Mouse (Mus musculus) kidney, embryonic 15.5 days (tissue): ENCODE measurements around the gene Nbea. TPM values are rescaled to one million over a fixed set of nuclear protein-coding genes. Genes with fewer than 3 reads are reported as not detected.

Source experiments
- ATAC-seq: fragments of 200-750 bp; cut with Nextera tagmentation; replicated peaks from 2 replicates; pipeline ENCODE4 v1.8.0; 2017; ENCODE audit warnings: moderate TSS enrichment; ENCODE audit not compliant: low FRiP score
- H3K27ac ChIP-seq: fragments of 300-500 bp; sonication (generic); 2 replicates; pipeline ENCODE4 v1.5.1; 2015; ENCODE audit warnings: mild to moderate bottlenecking, inconsistent platforms
- H3K27me3 ChIP-seq: fragments of 300-500 bp; sonication (generic); 2 replicates; pipeline ENCODE4 v1.6.1; 2015; ENCODE audit warnings: inconsistent platforms
- H3K36me3 ChIP-seq: fragments of 300-500 bp; sonication (generic); 2 replicates; pipeline ENCODE4 v1.6.1; 2015; ENCODE audit warnings: inconsistent platforms
- H3K4me1 ChIP-seq: fragments of 300-500 bp; sonication (generic); 2 replicates; pipeline ENCODE4 v1.6.1; 2015; ENCODE audit warnings: inconsistent platforms
- H3K4me2 ChIP-seq: fragments of 300-500 bp; sonication (generic); 2 replicates; pipeline ENCODE4 v1.6.1; 2015; ENCODE audit warnings: moderate library complexity, mild to moderate bottlenecking, inconsistent platforms
- H3K4me3 ChIP-seq: fragments of 300-500 bp; sonication (generic); replicated peaks from 2 replicates; pipeline ENCODE4 v1.5.1; 2015; ENCODE audit warnings: mild to moderate bottlenecking, inconsistent platforms
- H3K9ac ChIP-seq: fragments of 300-500 bp; sonication (generic); 2 replicates; pipeline ENCODE4 v1.6.1; 2015; ENCODE audit warnings: mild to moderate bottlenecking, inconsistent platforms
- H3K9me3 ChIP-seq: fragments of 300-500 bp; sonication (generic); replicated peaks from 2 replicates; pipeline ENCODE4 v1.6.1; 2016; ENCODE audit warnings: inconsistent platforms
- WGBS: fragments of 180-500 bp; shearing (Covaris S2); methylation state at CpG from one replicate; pipeline ENCODE4 v1.1.7; 2015; ENCODE audit warnings: mixed read lengths; 5-methylcytosine and 5-hydroxymethylcytosine counted together
- polyA plus RNA-seq: library from polyadenylated mRNA; unstranded; fragments of >200 nt; fragmentation: Nextera tagmentation; extraction: Ambion mirVana; gene quantifications from 2 replicates; pipeline ENCODE4 v1.2.1, GENCODE M21; 2015

Nbea gene
- polyA plus RNA-seq, 1 experiment from 2014 or later, result 8.1 TPM

- H3K27me3 ChIP-seq, result no peaks in the 10 kb centered on the region
- 0 out of 2 replicates have a peak, but pooled peaks have one; percentile 29 for ATAC-seq
- H3K4me1 ChIP-seq, result no peaks in the 10 kb centered on the region
- H3K4me3 ChIP-seq, result no peak overlapping the region
- no peak overlapping the region for H3K9ac ChIP-seq
- H3K27ac ChIP-seq, result no peak overlapping the region
- WGBS, result 73% methylated on average over 6 of the region's 6 CpGs
- H3K9me3 ChIP-seq, result no peaks in the 10 kb centered on the region
- H3K36me3 ChIP-seq, result no peaks in the 10 kb centered on the region
- no peak overlapping the region for H3K4me2 ChIP-seq
Observed at GRCm38 (mm10) chr3:55816638-55817375, 366.7 kb downstream of the Nbea start.

DNA sequence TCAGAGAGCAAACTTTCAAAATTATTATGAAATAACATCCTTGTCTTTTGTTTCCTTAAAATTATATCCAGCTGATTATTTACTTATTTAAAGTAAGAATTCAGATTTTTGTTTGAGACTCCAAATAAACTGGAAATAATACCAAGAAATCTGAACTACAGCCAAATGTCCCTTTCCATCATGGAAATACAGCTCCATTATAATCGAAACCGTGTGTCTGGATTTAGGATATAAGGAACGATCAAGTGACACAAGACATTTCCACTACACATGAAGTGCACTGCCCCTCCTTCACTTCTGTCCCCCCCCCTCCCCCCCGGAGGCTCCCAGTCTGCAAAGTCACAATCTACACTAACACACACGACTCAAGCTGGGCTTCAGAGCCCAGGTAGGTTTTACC lies 367.4 kb downstream of the Nbea start:
- no peak for ATAC-seq
- Histone ChIP-seq H3K36me3 (no peaks in the 10 kb centered on the region), H3K9ac (no peak overlapping the region), H3K4me2 (no peak overlapping the region), H3K27ac (no peak overlapping the region), H3K9me3 (no peaks in the 10 kb centered on the region), H3K27me3 (no peaks in the 10 kb centered on the region), H3K4me1 (no peaks in the 10 kb centered on the region), H3K4me3 (no peak overlapping the region)
- WGBS, result 79% methylated on average over 5 of the region's 5 CpGs

DNA sequence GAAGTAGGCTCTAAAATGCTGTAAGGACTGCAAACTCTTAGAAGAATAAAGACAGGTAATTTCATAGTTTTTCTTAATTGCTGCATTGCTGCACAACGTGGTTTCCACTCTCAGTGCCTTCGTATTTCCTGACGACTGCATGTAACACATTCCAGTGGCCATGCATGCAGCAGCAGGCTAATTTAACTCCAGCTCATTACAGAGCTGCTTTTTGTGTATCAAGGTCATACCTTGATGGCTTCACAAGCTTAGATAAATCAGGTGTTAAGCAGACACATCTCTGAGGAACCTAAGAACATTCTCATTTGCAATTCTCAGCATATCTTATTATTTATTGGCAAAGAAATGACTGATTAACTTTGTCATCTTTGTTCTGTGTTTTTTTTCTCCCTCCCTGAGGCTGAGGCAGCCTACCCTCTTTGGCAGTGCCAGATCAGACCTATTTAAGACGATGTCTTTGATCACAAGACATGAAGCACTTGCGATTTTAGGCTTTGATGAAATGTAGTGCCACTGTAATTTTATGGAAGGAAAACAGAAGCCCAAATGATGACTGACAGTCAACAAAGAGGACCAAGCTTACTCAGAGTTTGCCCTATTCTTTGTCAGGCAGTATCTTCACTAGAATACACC lies 368.4 kb downstream of the Nbea start:
- Histone ChIP-seq H3K4me1 (no peaks in the 10 kb centered on the region), H3K4me2 (no peak overlapping the region), H3K27me3 (no peaks in the 10 kb centered on the region), H3K4me3 (no peak overlapping the region), H3K9me3 (no peaks in the 10 kb centered on the region), H3K36me3 (no peaks in the 10 kb centered on the region), H3K27ac (no peak overlapping the region), H3K9ac (no peak overlapping the region)
- 56% methylated on average over 5 of the region's 5 CpGs for WGBS
- no peak for ATAC-seq

GRCm38 (mm10) chr3:55794768-55795167 lies 388.7 kb downstream of the Nbea start:
- Histone ChIP-seq H3K4me1 (no peaks in the 10 kb centered on the region), H3K9ac (no peak overlapping the region), H3K27me3 (no peaks in the 10 kb centered on the region), H3K27ac (no peak overlapping the region), H3K4me2 (no peak overlapping the region), H3K9me3 (no peaks in the 10 kb centered on the region), H3K36me3 (no peaks in the 10 kb centered on the region), H3K4me3 (no peak overlapping the region)
- ATAC-seq, result no peak
- 72% methylated on average over 2 of the region's 2 CpGs for WGBS

DNA sequence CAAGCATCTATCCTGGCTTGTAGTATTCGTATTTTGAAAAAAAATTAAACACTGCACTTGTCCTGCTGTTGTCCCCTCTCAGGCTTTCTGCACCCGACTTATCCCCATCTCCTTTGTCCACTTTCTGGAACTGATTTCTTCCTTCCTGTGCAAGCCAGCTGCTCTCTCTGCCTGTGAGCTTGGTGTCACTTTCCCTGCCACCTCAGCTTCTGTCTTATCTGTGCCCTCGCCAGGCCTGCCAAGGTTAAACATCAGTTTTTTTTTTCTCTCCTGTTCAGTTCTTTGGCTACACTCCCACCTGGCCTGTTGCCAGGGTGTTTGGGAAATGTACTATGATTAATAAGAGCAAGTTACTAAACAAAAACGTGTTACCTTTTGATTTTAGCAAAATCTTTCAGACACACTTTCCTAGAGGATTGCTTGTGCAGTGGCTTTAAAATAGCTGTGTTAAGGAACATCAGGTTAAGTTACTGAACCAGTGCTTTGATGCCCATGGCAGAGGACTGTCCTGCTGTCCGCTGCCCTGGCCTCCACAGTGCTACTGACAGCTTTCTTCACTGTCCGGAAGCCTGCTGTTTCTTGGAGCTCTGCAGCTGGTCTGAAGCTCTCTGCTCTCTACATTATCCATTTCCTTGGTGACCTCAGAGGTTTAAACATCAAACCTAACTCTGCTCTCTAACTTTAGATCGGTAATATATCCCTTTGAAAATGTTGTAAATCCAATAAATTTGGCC lies 389.5 kb downstream of the Nbea start:
- 43% methylated on average over 7 of the region's 7 CpGs for WGBS
- Histone ChIP-seq H3K27ac (no peak overlapping the region), H3K4me3 (no peak overlapping the region), H3K4me2 (no peak overlapping the region), H3K9me3 (no peaks in the 10 kb centered on the region), H3K36me3 (no peaks in the 10 kb centered on the region), H3K9ac (no peak overlapping the region), H3K27me3 (peaks cover 7% of the 10 kb centered on the region), H3K4me1 (no peaks in the 10 kb centered on the region)
- no peak for ATAC-seq

DNA sequence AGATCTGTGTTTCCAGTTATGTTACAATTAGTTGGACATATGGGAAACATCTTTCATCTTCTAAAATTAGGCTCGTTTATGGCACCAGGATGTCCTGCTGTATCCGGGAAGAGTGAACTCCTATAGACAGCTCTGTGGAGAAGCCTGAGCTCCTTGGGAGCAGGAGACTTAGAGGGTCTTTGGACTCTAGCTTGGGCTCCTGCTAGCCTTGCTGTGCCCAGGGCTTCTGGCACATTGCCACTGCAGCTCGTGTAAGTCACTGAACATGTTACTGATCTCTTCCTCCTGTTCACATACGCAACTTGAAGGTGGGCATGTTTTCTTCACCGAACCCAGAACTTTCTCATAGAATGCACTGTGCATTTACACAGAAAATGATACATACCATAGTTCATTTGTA lies 391.2 kb downstream of the Nbea start:
- no peak overlapping the region for H3K9ac ChIP-seq
- H3K9me3 ChIP-seq, result no peaks in the 10 kb centered on the region
- H3K27ac ChIP-seq, result no peak overlapping the region
- no peaks in the 10 kb centered on the region for H3K36me3 ChIP-seq
- WGBS, result 74% methylated on average over 5 of the region's 5 CpGs
- peaks cover 5% of the 10 kb centered on the region; the same call in 1 of the 2 replicates for H3K4me1 ChIP-seq
- no peak for ATAC-seq
- no peak overlapping the region for H3K4me3 ChIP-seq
- peaks cover 16% of the 10 kb centered on the region for H3K27me3 ChIP-seq
- no peak overlapping the region for H3K4me2 ChIP-seq

DNA sequence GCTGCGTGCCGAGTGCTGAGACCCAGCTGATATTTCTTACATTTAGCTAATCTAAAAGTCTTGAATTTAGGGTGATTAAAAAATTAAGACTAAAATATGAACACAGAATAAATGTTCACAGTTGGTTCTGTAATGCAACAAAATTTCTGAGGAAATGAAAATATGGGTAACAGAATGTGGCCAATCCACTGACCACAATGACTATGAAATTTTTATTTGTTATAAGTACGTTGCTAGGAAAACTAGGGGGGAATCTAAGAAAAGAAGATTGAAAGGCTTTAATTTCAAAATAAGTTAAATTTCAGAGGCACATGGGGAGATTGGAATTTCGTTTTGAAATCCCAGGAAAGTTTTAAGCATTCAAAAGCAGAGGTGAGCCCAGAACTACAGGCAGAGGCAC lies 392.9 kb downstream of the Nbea start:
- Histone ChIP-seq H3K4me3 (no peak overlapping the region), H3K27ac (no peak overlapping the region), H3K36me3 (no peaks in the 10 kb centered on the region), H3K9ac (no peak overlapping the region), H3K4me2 (no peak overlapping the region), H3K27me3 (peaks cover 31% of the 10 kb centered on the region), H3K4me1 (peaks cover 6% of the 10 kb centered on the region; the same call in 1 of the 2 replicates), H3K9me3 (no peaks in the 10 kb centered on the region)
- 86% methylated on average over 4 of the region's 4 CpGs for WGBS
- no peak for ATAC-seq

- H3K4me2 ChIP-seq, result no peak overlapping the region
- peaks cover 36% of the 10 kb centered on the region for H3K27me3 ChIP-seq
- H3K36me3 ChIP-seq, result no peaks in the 10 kb centered on the region
- no peak overlapping the region for H3K27ac ChIP-seq
- H3K4me1 ChIP-seq, result peaks cover 6% of the 10 kb centered on the region; the same call in 1 of the 2 replicates
- WGBS, result 68% methylated on average over 2 of the region's 2 CpGs
- no peak for ATAC-seq
- no peak overlapping the region for H3K4me3 ChIP-seq
- no peak overlapping the region for H3K9ac ChIP-seq
- no peaks in the 10 kb centered on the region for H3K9me3 ChIP-seq
Observed at GRCm38 (mm10) chr3:55789856-55790255, 393.6 kb downstream of the Nbea start.

DNA sequence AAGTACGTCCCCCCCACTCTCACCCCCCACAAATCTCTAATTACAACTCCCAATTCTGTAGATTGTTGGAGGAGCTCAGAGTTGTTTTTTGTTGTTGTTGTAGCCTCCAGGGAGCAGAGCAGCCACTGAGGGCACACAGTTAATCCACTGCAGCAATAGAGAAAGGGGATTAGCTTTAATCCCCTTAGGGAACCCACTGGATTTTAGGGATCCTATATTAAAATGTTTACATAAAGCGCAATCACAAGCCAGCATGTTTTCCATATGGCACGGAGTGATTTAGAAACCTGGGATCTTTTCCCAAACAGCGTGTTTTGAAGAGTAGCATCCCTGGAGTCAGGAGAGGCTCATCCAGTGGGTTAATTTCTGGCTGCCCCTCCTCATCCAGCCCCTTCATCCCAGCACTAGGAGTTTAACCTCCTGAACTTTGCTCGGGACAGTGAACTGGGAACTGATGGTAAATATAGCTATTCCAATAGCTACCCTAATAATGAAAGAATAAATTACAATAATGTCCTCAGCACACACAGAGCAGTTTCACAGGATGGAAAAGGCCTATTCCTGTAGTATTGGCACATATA lies 394.8 kb downstream of the Nbea start:
- WGBS, result 45% methylated on average over 5 of the region's 5 CpGs
- Histone ChIP-seq H3K4me3 (no peak overlapping the region), H3K4me2 (no peak overlapping the region), H3K9ac (no peak overlapping the region), H3K36me3 (no peaks in the 10 kb centered on the region), H3K27ac (no peak overlapping the region), H3K4me1 (peaks cover 11% of the 10 kb centered on the region), H3K9me3 (no peaks in the 10 kb centered on the region), H3K27me3 (peaks cover 43% of the 10 kb centered on the region)
- no peak for ATAC-seq

DNA sequence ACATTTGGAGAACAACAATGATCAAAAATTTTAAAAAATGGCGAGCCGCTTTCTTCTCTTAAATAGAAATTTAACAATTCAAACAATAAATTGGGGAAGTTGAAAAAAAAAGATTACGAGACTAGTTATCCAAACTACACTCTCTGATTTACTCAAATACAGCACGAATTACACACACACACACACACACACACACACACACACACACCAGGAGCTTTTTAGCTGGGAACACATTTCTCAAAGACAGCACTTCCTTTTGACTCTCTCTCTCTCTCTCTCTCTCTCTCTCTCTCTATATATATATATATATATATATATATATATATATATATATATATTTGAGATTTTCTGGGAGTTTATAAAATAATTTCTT lies 395.3 kb downstream of the Nbea start:
- Histone ChIP-seq H3K27me3 (peaks cover 48% of the 10 kb centered on the region), H3K4me1 (peaks cover 17% of the 10 kb centered on the region), H3K4me2 (peak overlapping the region; percentile 84), H3K27ac (no peak overlapping the region), H3K36me3 (no peaks in the 10 kb centered on the region), H3K4me3 (peak overlapping the region; percentile 50), H3K9me3 (no peaks in the 10 kb centered on the region), H3K9ac (no peak overlapping the region)
- 19% methylated on average over 4 of the region's 4 CpGs for WGBS
- ATAC-seq, result no peak

GRCm38 (mm10) chr3:55787487-55788213 lies 395.9 kb downstream of the Nbea start:
- peak overlapping the region; percentile 84 for H3K4me2 ChIP-seq
- under 1% methylated on average over 54 of the region's 54 CpGs for WGBS
- no peaks in the 10 kb centered on the region for H3K9me3 ChIP-seq
- peak overlapping the region; percentile 50 for H3K4me3 ChIP-seq
- peaks cover 54% of the 10 kb centered on the region for H3K27me3 ChIP-seq
- no peaks in the 10 kb centered on the region for H3K36me3 ChIP-seq
- peak; percentile 79 for ATAC-seq
- H3K27ac ChIP-seq, result no peak overlapping the region
- H3K4me1 ChIP-seq, result peaks cover 22% of the 10 kb centered on the region
- peak overlapping the region; percentile 55 for H3K9ac ChIP-seq
